Mouse (Mus musculus) central nervous system, embryonic 14 days (tissue): ENCODE results near the gene Fndc1. TPM values are rescaled to one million over a fixed set of nuclear protein-coding genes. Genes with fewer than 3 reads are reported as not detected.

Experiments used
- polyA plus RNA-seq: library from polyadenylated mRNA; depleted of rRNA; stranded (reverse); fragments of >200 nt; gene quantifications from 2 replicates; pipeline ENCODE4 v1.2.3, GENCODE M21; 2012; rRNA removed

Fndc1 gene
- polyA plus RNA-seq, result 2.7 and 7.2 TPM in 2 replicates

DNA sequence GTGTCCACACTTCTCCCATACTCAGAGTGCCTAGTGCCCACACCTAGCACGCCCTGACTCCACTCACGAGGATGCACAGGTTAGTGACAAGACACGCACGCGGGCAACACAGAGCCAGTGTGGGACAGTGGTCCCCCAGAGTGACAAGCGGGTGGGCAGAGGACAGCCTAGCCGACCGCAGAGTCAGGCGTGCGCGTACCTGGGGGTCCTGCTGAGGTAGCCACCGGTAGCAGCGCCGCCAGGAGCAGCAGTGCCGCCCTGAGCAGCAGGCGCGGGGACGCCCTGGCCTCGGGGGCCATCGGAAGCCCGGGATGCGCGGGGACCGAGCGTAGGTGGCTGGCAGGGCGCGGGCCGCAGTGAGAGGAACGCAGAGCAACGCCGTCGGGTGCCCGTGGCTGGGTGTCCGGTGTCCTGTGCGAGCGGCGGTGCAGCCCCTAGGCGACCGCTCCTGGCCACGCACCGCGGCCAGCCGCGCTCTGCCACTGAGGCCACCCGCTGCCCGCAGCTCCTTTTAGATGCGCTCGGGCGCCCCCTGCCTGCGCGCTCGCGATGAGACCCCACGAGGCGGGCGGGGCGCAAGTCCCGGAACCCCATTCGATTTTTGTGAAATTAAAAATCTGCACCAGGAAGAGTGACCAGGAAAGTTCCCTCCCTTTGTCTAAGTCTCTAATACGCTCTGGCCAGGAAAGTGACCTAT, at the start of gene Fndc1:
Gene Fndc1, minus strand, starts transcription at position 484 of the 697 bp plus-strand sequence.

Other genes with a start within 250 kb of the Fndc1 start
- 0.56 and 0.59 TPM in 2 replicates for gene Tagap, start 98.7 kb upstream of the Fndc1 start, polyA plus RNA-seq
- 52.8 and 67.8 TPM in 2 replicates for gene Rsph3a, start 118.3 kb upstream of the Fndc1 start, polyA plus RNA-seq